Mouse (Mus musculus) ES-E14 (cell line): ENCODE data around the gene Aadat. TPM values are rescaled to one million over a fixed set of nuclear protein-coding genes. Genes with fewer than 3 reads are reported as not detected.
A peak's percentile ranks its signal among the peaks of the same experiment; 100 is the strongest.
"Not testable (repeated sequence)": the region's sequence is repeated elsewhere in the genome, so short reads cannot be mapped to it uniquely, and the experiment has no call there.

Source experiments
- DNase-seq: peaks from one replicate; pipeline ENCODE4 v3.0.0-alpha.2; 2013; ENCODE audit warnings: low read depth, low spot score
- H3K27ac ChIP-seq: 2 replicates; pipeline ENCODE4 v1.5.1; 2012; ENCODE audit warnings: low read depth, mild to moderate bottlenecking, low read length, moderate library complexity, mixed read lengths; ENCODE audit not compliant: poor library complexity, insufficient read depth, severe bottlenecking
- H3K36me3 ChIP-seq: 2 replicates; pipeline ENCODE4 v1.6.1; 2012; ENCODE audit warnings: mild to moderate bottlenecking, low read length, moderate library complexity, mixed read lengths; ENCODE audit not compliant: control insufficient read depth, poor library complexity, insufficient read depth, severe bottlenecking
- H3K4me1 ChIP-seq, 2 experiments: fragments of 150-350 bp in 1 of 2; sonication (generic) in 1 of 2; 2 replicates each; pipeline ENCODE4 v1.6.1; 2012; ENCODE audit warnings: low read length in 2 of 2, mild to moderate bottlenecking in 1 of 2, mixed read lengths in 1 of 2; ENCODE audit not compliant: control insufficient read depth in 2 of 2, insufficient read depth in 2 of 2, poor library complexity in 1 of 2
- H3K4me3 ChIP-seq, 2 experiments: fragments of 150-350 bp in 1 of 2; sonication (generic) in 1 of 2; 2 replicates each; pipeline ENCODE4 v1.5.1; 2012; ENCODE audit warnings: low read length in 2 of 2, low read depth in 1 of 2, mild to moderate bottlenecking in 1 of 2, mixed read lengths in 1 of 2; ENCODE audit not compliant: insufficient read depth in 1 of 2, poor library complexity in 1 of 2, severe bottlenecking in 1 of 2
- H3K9ac ChIP-seq: 2 replicates; pipeline ENCODE4 v1.6.1; 2012; ENCODE audit warnings: low read depth, mild to moderate bottlenecking, low read length, mixed read lengths; ENCODE audit not compliant: poor library complexity, insufficient read depth, severe bottlenecking
- H3K9me3 ChIP-seq: fragments of 150-350 bp; sonication (generic); 2 replicates; pipeline ENCODE4 v1.6.1; 2012; ENCODE audit warnings: low read depth, mild to moderate bottlenecking, low read length; ENCODE audit not compliant: control insufficient read depth, insufficient read depth
- CHD2 ChIP-seq: IDR thresholded peaks from 2 replicates; pipeline ENCODE4 v1.6.1; 2014; ENCODE audit warnings: mild to moderate bottlenecking, low read depth, low read length, inconsistent platforms
- HCFC1 ChIP-seq: IDR thresholded peaks from 2 replicates; pipeline ENCODE4 v1.6.1; 2012; ENCODE audit warnings: low read length, inconsistent platforms, borderline replicate concordance; ENCODE audit not compliant: insufficient read depth
- MAFK ChIP-seq: IDR thresholded peaks from 2 replicates; pipeline ENCODE4 v1.6.1; 2014; ENCODE audit warnings: mild to moderate bottlenecking, low read depth, low read length, inconsistent platforms; ENCODE audit not compliant: insufficient read depth
- ZC3H11A ChIP-seq: IDR thresholded peaks from 2 replicates; pipeline ENCODE4 v1.6.1; 2012; ENCODE audit warnings: low read depth, mild to moderate bottlenecking, inconsistent platforms, low read length, borderline replicate concordance
- ZNF384 ChIP-seq: IDR thresholded peaks from 2 replicates; pipeline ENCODE4 v1.6.1; 2012; ENCODE audit warnings: low read depth, low read length, inconsistent platforms
- in situ Hi-C, 2 experiments: fragments of 600-800 bp; cut with MboI; formaldehyde crosslinking; loops; one replicate each; pipeline ENCODE4 v1.15.1; 2025; ENCODE audit warnings: low sequenced_read_pairs in 2 of 2, inconsistent platforms in 1 of 2; ENCODE audit not compliant: unreplicated experiment in 2 of 2
- total RNA-seq: library from RNA; depleted of rRNA; stranded (reverse); fragments of 300-350 nt; gene quantifications from 2 replicates; pipeline ENCODE4 v1.2.3, GENCODE M21; 2012

Gene Aadat
- total RNA-seq, 1 experiment, result 0.40 TPM

DNA sequence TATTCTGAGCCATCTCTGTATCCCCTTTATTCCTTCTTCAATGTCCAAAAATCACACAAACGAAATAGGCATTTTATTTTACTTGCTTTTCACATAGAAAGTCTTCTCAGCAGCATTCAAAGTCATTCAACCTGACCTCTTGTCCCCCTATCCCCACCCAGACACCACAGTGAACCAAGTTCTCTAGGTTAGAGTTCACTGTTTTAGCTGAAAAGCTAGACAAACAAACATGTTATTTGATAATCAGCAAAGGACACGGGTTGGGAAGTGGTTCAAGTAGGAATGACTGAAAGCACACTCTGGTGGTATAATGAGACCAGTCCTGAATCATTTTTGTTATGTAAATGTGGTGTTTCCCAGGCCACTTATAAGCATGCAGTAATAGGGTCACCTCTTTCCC, 29.2 kb downstream of the Aadat start:
- TF ChIP-seq MAFK (no peak), ZC3H11A (no peak), HCFC1 (no peak), CHD2 (no peak), ZNF384 (no peak)
- H3K9ac ChIP-seq, result no peak overlapping the region
- H3K4me3 ChIP-seq, result no peak overlapping the region
- no peak overlapping the region for H3K27ac ChIP-seq
- in situ Hi-C loops, result no loop called here
- no peaks in the 10 kb centered on the region for H3K4me1 ChIP-seq
- no peaks in the 10 kb centered on the region for H3K36me3 ChIP-seq
- no peak for DNase-seq
- no peaks in the 10 kb centered on the region; the same call in 1 of the 2 replicates for H3K9me3 ChIP-seq

DNA sequence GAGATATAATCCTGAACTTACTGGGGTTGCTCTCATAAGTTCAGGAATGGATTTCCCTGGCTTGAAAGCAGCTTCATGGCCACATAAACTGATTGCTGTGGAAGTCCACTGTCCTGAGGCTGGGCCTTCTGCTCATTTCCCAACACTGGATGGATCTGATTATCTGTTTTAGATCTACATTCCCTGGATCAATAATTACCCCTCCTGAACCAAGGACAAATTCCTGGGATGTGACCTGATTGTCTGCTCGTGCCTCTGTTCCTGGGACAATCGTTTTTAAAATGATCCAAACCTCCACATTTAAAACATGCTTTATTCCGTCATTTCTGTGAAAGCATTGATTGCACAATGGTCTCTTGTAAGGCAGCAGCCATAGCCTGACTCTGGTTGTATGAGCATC, 61.1 kb downstream of the Aadat start:
- Histone ChIP-seq H3K27ac (no peak overlapping the region), H3K4me3 (no peak overlapping the region), H3K36me3 (no peaks in the 10 kb centered on the region), H3K9ac (no peak overlapping the region), H3K9me3 (no peaks in the 10 kb centered on the region), H3K4me1 (no peaks in the 10 kb centered on the region)
- in situ Hi-C loops, result no loop called here
- no peak for DNase-seq
- TF ChIP-seq ZC3H11A (no peak), MAFK (no peak), ZNF384 (no peak), HCFC1 (no peak), CHD2 (no peak)

DNA sequence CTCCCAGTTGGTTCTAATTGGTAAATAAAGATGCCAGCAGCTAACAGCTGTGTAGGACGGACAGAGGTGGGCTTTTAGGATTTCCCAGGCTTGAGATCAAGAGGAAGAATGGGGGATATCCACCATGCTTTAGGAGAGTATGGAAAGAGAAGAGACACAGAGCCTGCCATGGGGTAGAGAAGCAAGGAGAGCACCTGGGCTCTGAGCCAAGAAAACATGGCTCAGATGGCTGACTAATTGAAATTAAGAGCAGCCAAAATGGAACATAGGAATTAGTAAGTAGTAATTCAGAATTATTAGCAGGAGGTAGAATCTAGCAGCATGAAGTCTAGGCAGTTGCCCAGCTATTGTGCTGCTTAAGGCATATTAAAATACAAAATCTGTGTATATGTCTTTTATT, 71.5 kb downstream of the Aadat start:
- H3K27ac ChIP-seq, result no peak overlapping the region
- in situ Hi-C loops, result no loop called here
- H3K4me3 ChIP-seq, result no peak overlapping the region
- H3K9me3 ChIP-seq, result no peaks in the 10 kb centered on the region
- no peak for TF ChIP-seq ZC3H11A
- no peak for TF ChIP-seq ZNF384
- no peak for TF ChIP-seq HCFC1
- no peak for TF ChIP-seq CHD2
- no peak for TF ChIP-seq MAFK
- no peak for DNase-seq
- no peak overlapping the region for H3K9ac ChIP-seq
- H3K36me3 ChIP-seq, result no peaks in the 10 kb centered on the region
- no peaks in the 10 kb centered on the region for H3K4me1 ChIP-seq

DNA sequence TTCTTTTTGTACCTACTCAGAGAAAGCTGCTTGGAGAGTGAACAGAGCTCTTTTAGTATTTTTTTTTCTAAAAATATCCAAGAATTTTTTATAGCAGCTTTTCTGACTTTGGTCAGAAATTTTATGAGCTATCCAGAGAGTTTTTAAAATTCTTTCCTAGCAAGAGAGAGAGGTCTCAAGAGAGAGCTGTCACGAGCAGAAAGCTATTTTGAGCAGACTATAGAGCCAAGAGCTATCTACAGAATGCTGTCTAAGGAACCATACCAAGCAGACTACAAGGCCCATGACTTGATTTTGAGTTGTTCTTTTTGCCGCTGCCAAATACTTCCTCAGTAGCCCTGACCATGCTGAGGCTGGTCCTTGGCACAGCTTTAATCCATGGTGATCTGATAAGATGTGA, 77.6 kb downstream of the Aadat start:
- Histone ChIP-seq H3K9me3 (no peaks in the 10 kb centered on the region), H3K36me3 (no peaks in the 10 kb centered on the region), H3K4me1 (no peaks in the 10 kb centered on the region), H3K4me3 (no peak overlapping the region), H3K9ac (no peak overlapping the region), H3K27ac (no peak overlapping the region)
- in situ Hi-C loops, result no loop called here
- no peak for DNase-seq
- TF ChIP-seq ZC3H11A (no peak), MAFK (no peak), CHD2 (no peak), ZNF384 (no peak), HCFC1 (no peak)

DNA sequence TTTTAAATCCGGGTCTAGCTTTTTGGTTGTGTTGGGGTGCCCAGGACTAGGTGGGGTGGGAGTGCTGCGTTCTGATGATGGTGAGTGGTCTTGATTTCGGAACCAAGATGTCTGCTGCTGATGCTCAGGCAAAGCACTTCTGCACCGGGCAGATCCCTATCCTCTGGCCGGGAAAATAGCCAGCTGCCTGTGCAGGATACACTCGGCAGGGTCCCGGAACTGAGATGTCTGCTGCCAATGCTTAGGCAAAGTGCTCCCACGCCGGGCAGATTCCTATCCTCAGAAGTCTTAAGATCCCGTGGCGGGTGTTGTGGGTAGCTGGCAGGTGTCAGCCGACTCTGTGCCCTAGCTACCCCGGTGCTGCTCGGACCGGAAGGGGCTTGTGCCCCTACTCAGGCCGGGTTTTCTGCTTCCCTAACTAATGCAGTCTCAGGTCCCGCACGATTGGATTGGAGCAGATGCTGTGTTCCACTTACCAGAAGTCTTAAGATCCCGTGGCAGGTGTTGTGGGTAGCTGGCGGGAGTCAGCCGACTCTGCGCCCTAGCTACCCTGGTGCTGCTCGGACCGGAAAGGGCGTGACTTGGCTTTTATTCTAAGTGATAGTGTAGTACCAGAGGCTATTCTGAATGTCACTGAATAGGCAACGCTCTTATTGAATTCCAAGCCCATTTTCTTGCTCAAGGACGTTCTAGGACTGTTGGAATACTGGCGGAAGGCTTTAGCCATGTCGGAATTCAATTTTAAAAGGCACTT, 85.8 kb downstream of the Aadat start:
- not testable (repeated sequence) for H3K27ac ChIP-seq, H3K4me1 ChIP-seq, H3K36me3 ChIP-seq, H3K9me3 ChIP-seq
- in situ Hi-C loops, result loop anchor here (10.0 kb wide), 1 partner anchor 87 kb away; the partner anchor contains the start of genes Aadat (in 2 of the 2) and Gm10283 (in 2 of the 2)
- Histone ChIP-seq H3K4me3 (peak overlapping the region; percentile 56 to 65), H3K9ac (peak overlapping the region; percentile 30)
- peak; percentile 41 for DNase-seq
